Mouse (Mus musculus) CH12F3 (cell line): Measurements from ENCODE around the gene Cdc42ep1.

Source experiments
- in situ Hi-C: fragments of 300-500 bp; cut with MboI; formaldehyde crosslinking; loops from 2 replicates; pipeline ENCODE4 v1.14.3; 2020; ENCODE audit warnings: low sequenced_read_pairs

Cdc42ep1 gene

GRCm38 (mm10) chr15:78828315-78828714 lies 14.1 kb upstream of the Cdc42ep1 start:
- in situ Hi-C loops, result no loop called here

DNA sequence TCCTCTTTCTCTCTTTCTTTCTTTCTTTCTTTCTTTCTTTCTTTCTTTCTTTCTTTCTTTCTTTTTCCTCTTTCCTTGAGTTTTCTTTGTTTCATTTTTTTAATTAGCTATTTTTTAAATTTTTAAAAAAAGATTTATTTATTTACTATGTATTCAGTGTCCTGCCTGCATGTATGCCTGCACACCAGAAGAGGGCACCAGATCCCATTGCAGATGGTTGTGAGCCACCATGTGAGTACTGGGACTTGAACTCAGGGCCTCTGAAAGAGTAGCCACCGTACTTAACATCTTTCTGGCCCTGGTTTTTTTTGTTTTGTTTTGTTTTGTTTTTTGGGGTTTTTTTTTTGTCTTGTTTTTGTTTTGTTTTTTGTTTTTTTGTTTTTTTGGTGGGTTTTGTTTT lies 12.8 kb upstream of the Cdc42ep1 start:
- in situ Hi-C loops, result no loop called here

DNA sequence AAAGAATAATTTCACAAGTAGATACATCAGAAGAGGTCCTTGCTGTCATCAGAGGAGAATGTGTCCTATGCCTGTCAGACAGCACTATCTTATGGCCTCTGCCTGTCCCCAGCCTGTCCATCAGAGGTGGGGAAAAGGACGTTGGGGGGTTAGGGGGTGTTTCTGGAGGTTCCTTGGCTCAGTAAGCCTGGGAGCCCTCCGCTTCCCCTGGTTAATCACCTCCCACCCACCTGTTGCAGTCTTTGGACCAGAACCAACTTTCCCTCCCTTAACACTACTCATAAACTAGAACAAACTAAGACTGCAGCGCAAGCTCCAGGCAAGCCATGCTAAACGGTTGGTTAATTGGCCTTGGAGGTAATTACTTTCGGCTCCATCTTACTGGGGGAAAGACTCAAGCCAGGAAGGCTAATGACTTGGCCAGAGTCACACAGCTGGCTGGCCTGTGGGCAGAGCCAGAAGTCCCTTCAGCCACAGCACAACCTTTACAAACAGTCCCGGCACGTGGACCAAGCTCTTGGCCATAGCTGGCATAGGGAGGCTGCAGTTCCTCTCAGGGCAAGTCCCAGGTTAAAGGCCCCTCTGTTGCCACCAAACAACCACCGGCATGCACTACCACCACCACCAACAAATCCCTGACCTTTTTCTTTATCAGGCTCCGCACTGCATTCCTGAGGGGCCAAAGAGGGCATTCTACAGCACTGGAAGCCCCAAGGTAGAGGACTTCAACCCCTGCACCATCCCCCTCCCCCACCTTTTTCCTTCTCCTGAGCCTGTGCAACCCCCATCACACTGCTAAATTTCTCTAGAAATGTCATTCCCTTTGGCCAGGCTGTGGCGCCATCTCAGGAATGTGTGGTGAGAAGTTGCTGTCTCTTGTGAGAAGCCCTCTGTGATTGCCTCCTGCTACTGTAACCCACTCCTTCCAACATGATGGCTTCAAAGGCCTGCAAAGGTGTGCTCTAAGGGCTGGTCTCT lies 11.4 kb upstream of the Cdc42ep1 start:
- in situ Hi-C loops, result no loop called here

DNA sequence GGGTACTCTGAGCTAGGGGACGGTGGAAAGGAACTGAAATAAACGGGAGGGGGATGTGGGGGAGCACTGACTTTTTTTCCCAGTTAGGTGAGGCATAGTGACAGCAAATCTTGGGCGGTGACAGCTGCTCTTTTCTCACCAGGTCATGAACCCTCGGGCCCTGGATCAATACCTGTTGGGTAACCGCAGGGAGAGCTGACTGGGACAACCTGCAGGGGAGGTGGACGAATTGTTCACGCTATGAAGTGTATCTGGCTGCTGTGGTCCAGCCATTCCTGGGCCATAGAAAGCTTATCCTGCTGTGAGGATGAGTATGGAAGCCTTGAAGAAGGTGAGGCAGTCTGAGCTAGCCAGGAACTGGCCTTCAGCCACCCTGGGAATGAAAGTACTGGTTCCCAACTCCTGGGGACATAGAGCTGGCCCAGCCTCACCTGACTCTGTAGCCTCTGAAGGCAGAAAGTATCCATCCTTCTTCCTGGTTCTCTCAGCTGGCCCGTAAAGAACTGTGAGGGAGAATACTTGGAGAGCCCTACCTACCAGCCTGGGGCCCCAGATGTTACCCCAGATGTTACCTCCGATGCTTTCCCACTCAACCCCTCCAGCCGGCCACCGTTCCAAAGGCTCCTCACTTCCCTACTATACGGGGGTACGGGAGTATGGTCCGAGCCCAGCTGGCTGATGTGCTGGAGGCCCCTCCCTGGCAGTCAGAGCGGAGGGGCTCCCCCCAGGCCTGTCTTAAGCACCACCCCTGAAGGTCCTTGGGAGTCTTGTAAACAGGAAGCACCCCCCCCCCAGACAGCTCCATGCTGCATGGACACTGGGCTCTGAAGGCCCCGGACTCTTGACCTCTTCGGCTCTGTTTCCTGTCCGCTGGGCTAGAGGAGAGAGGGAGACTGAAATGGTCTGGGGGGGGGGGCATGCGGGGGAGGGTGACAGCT lies 10.4 kb upstream of the Cdc42ep1 start:
- in situ Hi-C loops, result no loop called here

- in situ Hi-C loops, result no loop called here
Observed at GRCm38 (mm10) chr15:78832701-78833123, 9.7 kb upstream of the Cdc42ep1 start.

GRCm38 (mm10) chr15:78833582-78833981 lies 8.8 kb upstream of the Cdc42ep1 start:
- in situ Hi-C loops, result no loop called here

- in situ Hi-C loops, result no loop called here
Observed at GRCm38 (mm10) chr15:78834233-78835005, 8.0 kb upstream of the Cdc42ep1 start.

GRCm38 (mm10) chr15:78835200-78836085 lies 7.0 kb upstream of the Cdc42ep1 start:
- in situ Hi-C loops, result no loop called here

GRCm38 (mm10) chr15:78836086-78836621 lies 6.3 kb upstream of the Cdc42ep1 start:
- in situ Hi-C loops, result no loop called here

- in situ Hi-C loops, result no loop called here
Observed at GRCm38 (mm10) chr15:78839744-78840143, 2.7 kb upstream of the Cdc42ep1 start.

DNA sequence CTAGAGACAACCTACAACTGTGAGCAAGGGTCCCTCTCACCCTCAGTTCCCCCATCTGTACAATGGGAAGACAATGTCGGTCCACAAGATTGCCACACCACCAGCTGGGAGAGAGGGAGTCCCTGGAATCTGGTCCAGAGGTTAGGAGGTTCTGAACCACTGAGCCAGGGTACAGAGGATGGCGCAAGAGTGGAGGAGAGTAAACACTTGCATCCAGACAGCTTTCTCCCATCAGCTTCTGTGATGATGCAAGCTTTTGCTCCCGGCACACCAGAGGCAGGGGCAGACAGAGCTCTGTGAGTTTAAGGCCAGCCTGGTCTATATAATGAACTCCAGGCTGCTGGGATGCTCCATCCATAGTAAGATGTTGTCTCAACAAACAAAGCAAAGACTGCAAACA lies 2.2 kb upstream of the Cdc42ep1 start:
- in situ Hi-C loops, result no loop called here

- in situ Hi-C loops, result no loop called here
Observed at GRCm38 (mm10) chr15:78840751-78841150, 1.7 kb upstream of the Cdc42ep1 start.

DNA sequence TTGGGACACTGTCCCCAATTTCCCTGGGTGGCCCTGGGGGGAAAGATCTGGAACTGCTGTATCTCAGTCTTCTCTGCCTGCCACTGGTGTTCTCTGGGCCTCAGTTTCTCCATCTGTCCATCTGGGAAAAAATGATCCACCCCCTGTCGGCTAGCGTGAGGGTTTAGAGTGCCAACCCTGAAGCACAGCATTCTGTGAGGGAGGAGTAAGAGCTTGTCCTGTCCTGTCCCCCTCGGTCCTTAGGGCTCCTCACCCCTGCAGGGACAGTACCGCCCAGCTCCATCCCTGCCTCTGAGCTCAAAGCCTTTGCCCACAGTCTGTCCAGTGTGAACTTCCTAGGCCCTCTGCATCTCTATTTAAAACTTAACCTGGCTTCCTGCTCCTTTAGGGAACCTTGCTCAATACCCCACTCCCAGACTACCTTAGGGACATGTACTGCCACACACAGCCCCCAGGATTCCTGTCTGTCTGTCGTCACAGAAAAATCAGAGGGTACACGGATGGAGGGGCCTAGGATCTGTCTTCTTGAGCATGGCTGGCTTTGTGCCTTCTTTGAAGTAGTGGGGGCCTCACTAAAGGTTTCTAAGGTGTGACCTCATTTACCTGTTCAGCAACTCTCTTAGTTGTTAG lies 1.1 kb upstream of the Cdc42ep1 start:
- in situ Hi-C loops, result no loop called here

- in situ Hi-C loops, result no loop called here
Observed at GRCm38 (mm10) chr15:78843581-78844469, 1.4 kb downstream of the Cdc42ep1 start.

DNA sequence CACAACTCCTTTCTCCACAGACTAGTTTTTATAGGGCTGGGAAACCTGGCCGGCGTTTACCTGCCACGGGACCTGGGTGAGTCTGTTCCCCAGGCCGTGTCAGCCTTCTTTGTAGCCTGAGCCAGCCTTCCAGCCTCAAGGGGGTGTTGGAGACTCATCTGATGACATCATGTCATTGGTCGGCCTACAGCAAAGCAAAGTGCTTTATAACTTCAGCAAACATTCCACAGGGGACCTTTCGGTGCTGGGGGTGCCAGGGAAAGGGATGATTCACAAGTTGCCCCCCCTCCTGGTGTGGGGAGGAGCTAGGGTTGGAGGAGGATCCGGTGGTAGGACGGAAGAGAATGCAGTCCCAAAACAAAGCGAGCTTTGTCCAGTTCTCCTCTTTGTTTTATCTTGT lies 2.4 kb downstream of the Cdc42ep1 start:
- in situ Hi-C loops, result no loop called here

- in situ Hi-C loops, result no loop called here
Observed at GRCm38 (mm10) chr15:78845321-78845720, 2.9 kb downstream of the Cdc42ep1 start.

DNA sequence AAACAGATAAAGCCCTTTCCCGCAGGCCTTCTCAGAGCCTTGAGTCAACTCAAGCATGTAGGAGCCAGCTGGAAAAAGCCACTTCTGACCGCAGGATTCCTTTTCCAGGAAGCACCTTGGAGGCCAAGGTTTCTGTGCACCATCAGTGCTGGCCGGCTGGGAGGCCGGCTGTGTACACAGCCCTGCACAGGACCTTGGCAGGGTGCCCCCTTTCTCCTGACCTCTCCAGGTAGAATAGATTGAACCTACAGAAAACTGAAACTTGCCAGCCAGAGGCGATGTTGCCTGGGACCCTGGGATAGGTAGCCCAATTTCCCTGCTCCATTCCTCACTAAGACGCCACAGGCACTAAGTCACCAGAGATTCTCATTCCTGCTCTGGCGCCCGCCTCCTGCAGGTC lies 3.4 kb downstream of the Cdc42ep1 start:
- in situ Hi-C loops, result no loop called here

- in situ Hi-C loops, result no loop called here
Observed at GRCm38 (mm10) chr15:78846352-78846751, 3.9 kb downstream of the Cdc42ep1 start.
